27 mouse cellular contexts compared by ENCODE assay signal in genomic region chr6:6552006-6552405, GRCm38 (mm10). TPM values are rescaled to one million over a fixed set of nuclear protein-coding genes. Genes with fewer than 3 reads are reported as not detected.
DNase-seq lines count a peak whose midpoint lies in the region; ATAC-seq lines count a peak whose summit lies in the region.
"Had no signal": no experiment of that assay in that cellular context is flagged by ENCODE, and none has a peak within 500 bp of the region (broad histone marks: within the 10 kb centered on the region; RNA-seq: fewer than 3 reads in every experiment).

No protein-coding gene starts in this region.

- H3K27me3 ChIP-seq in neural tube, embryonic 11.5 days (ENCODE audit: control insufficient read depth, insufficient read depth, low read length), result no peaks in the 10 kb centered on the region
- no peaks in the 10 kb centered on the region for H3K27me3 ChIP-seq in neural tube, embryonic 15.5 days (replicated peaks)
- H3K27me3 ChIP-seq: CH12.LX; embryonic facial prominence, embryonic 13.5 days; embryonic facial prominence, embryonic 15.5 days; forebrain, embryonic 12.5 days; Patski had no signal

- no peak overlapping the region for H3K9ac ChIP-seq in neural tube, embryonic 11.5 days (ENCODE audit: low read length)
- H3K9ac ChIP-seq in neural tube, embryonic 15.5 days (replicated peaks), result no peak overlapping the region
- H3K9ac ChIP-seq: embryonic facial prominence, embryonic 13.5 days; embryonic facial prominence, embryonic 15.5 days; forebrain, embryonic 12.5 days had no signal

- H3K4me1 ChIP-seq in neural tube, embryonic 11.5 days (ENCODE audit: control insufficient read depth, insufficient read depth, low read length), result no peaks in the 10 kb centered on the region
- no peaks in the 10 kb centered on the region for H3K4me1 ChIP-seq in neural tube, embryonic 15.5 days
- H3K4me1 ChIP-seq: embryonic facial prominence, embryonic 15.5 days; forebrain, embryonic 10.5 days; forebrain, embryonic 12.5 days had no signal

- no peaks in the 10 kb centered on the region for H3K9me3 ChIP-seq in neural tube, embryonic 11.5 days (ENCODE audit: control insufficient read depth, low read length)
- H3K9me3 ChIP-seq in neural tube, embryonic 15.5 days (replicated peaks), result no peaks in the 10 kb centered on the region
- H3K9me3 ChIP-seq: embryonic facial prominence, embryonic 13.5 days; embryonic facial prominence, embryonic 15.5 days; forebrain, embryonic 10.5 days; forebrain, embryonic 12.5 days; G1E had no signal

- no peaks in the 10 kb centered on the region; the same call in 1 of the 2 replicates for H3K36me3 ChIP-seq in neural tube, embryonic 11.5 days (ENCODE audit: control insufficient read depth, insufficient read depth, low read length)
- peaks cover 19% of the 10 kb centered on the region for H3K36me3 ChIP-seq in neural tube, embryonic 15.5 days

- peak; percentile 30 for DNase-seq in embryo, embryonic 10.5 days (ENCODE audit: low spot score)
- DNase-seq in embryo, embryonic 10 days (ENCODE audit: low spot score), result no peak
- DNase-seq in neural tube, embryonic 11.5 days (ENCODE audit: low spot score), result no peak
- peak; percentile 53 for DNase-seq in mesoderm, embryonic 11.5 days (ENCODE audit: low read depth, low spot score)
- DNase-seq: adrenal gland, adult 8-10 months; adrenal gland, postnatal 14 days; B cell, adult 2 months; cerebellum, adult 11 months; cerebellum, adult 18-20 months; cerebellum, adult 8-10 months; cerebellum, adult 9-11 months; cerebellum, postnatal 14 days; cerebellum, postnatal 36 days; embryo, embryonic 11 days had no signal

- 54% methylated on average over 6 of the region's 6 CpGs for WGBS in neural tube, embryonic 11.5 days
- WGBS in neural tube, embryonic 15.5 days, result 41% methylated on average over 6 of the region's 6 CpGs

- no peak overlapping the region for H3K4me2 ChIP-seq in neural tube, embryonic 11.5 days (ENCODE audit: low read depth)
- no peak overlapping the region for H3K4me2 ChIP-seq in neural tube, embryonic 15.5 days
- H3K4me2 ChIP-seq: embryonic facial prominence, embryonic 13.5 days; embryonic facial prominence, embryonic 15.5 days; forebrain, embryonic 12.5 days had no signal

- no peak overlapping the region for H3K27ac ChIP-seq in neural tube, embryonic 11.5 days (ENCODE audit: low read depth, low read length)
- H3K27ac ChIP-seq in neural tube, embryonic 15.5 days (replicated peaks), result no peak overlapping the region
- H3K27ac ChIP-seq: embryonic facial prominence, embryonic 13.5 days; embryonic facial prominence, embryonic 15.5 days; forebrain, embryonic 10.5 days; forebrain, embryonic 12.5 days had no signal

- ATAC-seq in neural tube, embryonic 11.5 days (ENCODE audit: insufficient read depth, low FRiP score, low TSS enrichment), result 0 out of 2 replicates have a peak, but pooled peaks have one; percentile 45
- no peak for ATAC-seq in neural tube, embryonic 15.5 days (ENCODE audit: low FRiP score)
- ATAC-seq: activated CD4-positive, CD25-positive, alpha-beta regulatory T cell, adult 4 months; CD4-positive, CD25-positive, alpha-beta regulatory T cell, adult 4 months; forebrain, embryonic 14.5 days; forebrain, embryonic 16.5 days; Patski had no signal

- H3K4me3 ChIP-seq in neural tube, embryonic 11.5 days (ENCODE audit: low read depth, low read length), result no peak overlapping the region
- no peak overlapping the region for H3K4me3 ChIP-seq in neural tube, embryonic 15.5 days (replicated peaks)
- H3K4me3 ChIP-seq: embryonic facial prominence, embryonic 13.5 days; embryonic facial prominence, embryonic 15.5 days; erythroblast, embryonic 14.5 days; forebrain, embryonic 10.5 days; forebrain, embryonic 12.5 days had no signal

RNA-seq across cellular contexts. Expression of gene Sem1, which starts 26.5 kb away (rescaled TPM):
- 225 and 235 TPM in 2 replicates for polyA plus RNA-seq in neural tube, embryonic 11.5 days (2014; fragmentation: Nextera tagmentation; extraction: Ambion mirVana)
- polyA plus RNA-seq in neural tube, embryonic 15.5 days (2015; fragmentation: Nextera tagmentation; extraction: Ambion mirVana), result 149 and 163 TPM in 2 replicates

Comparison
In these comparisons a context has a peak if more than half of its experiments do, and no peak if none do; other contexts are left out.
1. DNase-seq: peak in embryo, embryonic 10.5 days (single experiment) and mesoderm, embryonic 11.5 days (single experiment); none in embryo, embryonic 10 days (single experiment) and neural tube, embryonic 11.5 days (single experiment).